Mouse (Mus musculus) heart, embryonic 16.5 days (tissue): ENCODE results near the gene Sys1. TPM values are rescaled to one million over a fixed set of nuclear protein-coding genes. Genes with fewer than 3 reads are reported as not detected.
A peak's percentile ranks its signal among the peaks of the same experiment; 100 is the strongest.

Experiments
- ATAC-seq: fragments of 200-750 bp; cut with Nextera tagmentation; replicated peaks from 2 replicates; pipeline ENCODE4 v1.8.0; 2017; ENCODE audit warnings: moderate number of reproducible peaks; ENCODE audit not compliant: insufficient read depth, low FRiP score; ENCODE audit errors: extremely low read depth
- H3K27ac ChIP-seq: fragments of 300-500 bp; sonication (generic); 2 replicates; pipeline ENCODE4 v1.5.1; 2014; ENCODE audit warnings: mild to moderate bottlenecking, low read length, control low read depth, moderate library complexity
- H3K27me3 ChIP-seq: fragments of 300-500 bp; sonication (generic); 2 replicates; pipeline ENCODE4 v1.6.1; 2014; ENCODE audit warnings: low read length, mixed read lengths; ENCODE audit not compliant: control insufficient read depth, insufficient read depth
- H3K36me3 ChIP-seq: fragments of 300-500 bp; sonication (generic); 2 replicates; pipeline ENCODE4 v1.6.1; 2014; ENCODE audit not compliant: control insufficient read depth, insufficient read depth
- H3K4me1 ChIP-seq: fragments of 300-500 bp; sonication (generic); 2 replicates; pipeline ENCODE4 v1.6.1; 2014; ENCODE audit warnings: low read length, mixed read lengths; ENCODE audit not compliant: control insufficient read depth, insufficient read depth
- H3K4me2 ChIP-seq: fragments of 300-500 bp; sonication (generic); 2 replicates; pipeline ENCODE4 v1.6.1; 2014; ENCODE audit warnings: low read depth, mild to moderate bottlenecking, control low read depth, low read length
- H3K4me3 ChIP-seq: fragments of 300-500 bp; sonication (generic); 2 replicates; pipeline ENCODE4 v1.5.1; 2014; ENCODE audit warnings: mild to moderate bottlenecking, control low read depth, low read length
- H3K9ac ChIP-seq: fragments of 300-500 bp; sonication (generic); 2 replicates; pipeline ENCODE4 v1.6.1; 2014; ENCODE audit warnings: low read length, control low read depth
- H3K9me3 ChIP-seq: fragments of 300-500 bp; sonication (generic); replicated peaks from 2 replicates; pipeline ENCODE4 v1.6.1; 2016; ENCODE audit warnings: low read length; ENCODE audit not compliant: control insufficient read depth
- WGBS: fragments of 180-500 bp; shearing (Covaris S2); extraction: QIAGEN DNeasy Blood & Tissue Kit; methylation state at CpG from one replicate; pipeline ENCODE4 v1.1.7; 2014; 5-methylcytosine and 5-hydroxymethylcytosine counted together
- polyA plus RNA-seq: library from polyadenylated mRNA; unstranded; fragments of >200 nt; fragmentation: Nextera tagmentation; extraction: Ambion mirVana; gene quantifications from 2 replicates; pipeline ENCODE4 v1.2.1, GENCODE M21; 2015

Gene Sys1
- polyA plus RNA-seq, 1 experiment from 2014 or later, result 33.4 TPM

DNA sequence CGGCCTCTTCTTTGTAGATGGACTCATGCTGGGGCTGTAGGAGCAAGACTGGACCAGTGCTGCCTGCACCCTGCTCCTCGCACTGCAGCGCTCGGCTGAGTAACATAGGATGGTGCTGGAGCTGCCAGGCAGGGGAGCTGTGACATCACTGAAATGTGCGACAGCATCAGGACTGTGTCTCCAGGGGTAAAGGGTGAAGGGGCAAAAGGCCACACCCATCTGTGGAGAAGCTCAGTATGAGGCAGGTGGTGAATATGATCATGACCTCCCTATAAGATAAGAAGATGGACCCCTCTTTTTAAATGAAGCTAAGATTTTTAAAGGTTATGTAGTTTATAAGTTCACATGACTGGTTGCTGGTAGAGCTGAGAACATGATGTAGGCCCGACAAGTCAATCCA is 16.9 kb downstream of the Sys1 start, which contains the start of gene Trp53tg5:
Trp53tg5 (minus strand) TSS at position 101 of the 400 bp plus-strand sequence.
- Histone ChIP-seq H3K27ac (no peak within 1 kb of the TSS), H3K4me3 (no peak within 1 kb of the TSS), H3K4me1 (no peaks in the 10 kb centered on the region), H3K9ac (no peak within 1 kb of the TSS), H3K4me2 (no peak within 1 kb of the TSS), H3K27me3 (no peaks in the 10 kb centered on the region), H3K9me3 (no peaks in the 10 kb centered on the region), H3K36me3 (peaks cover 6% of the 10 kb centered on the region; the same call in 1 of the 2 replicates)
- 74% methylated on average over 6 of the region's 6 CpGs for WGBS
- ATAC-seq, result no peak

DNA sequence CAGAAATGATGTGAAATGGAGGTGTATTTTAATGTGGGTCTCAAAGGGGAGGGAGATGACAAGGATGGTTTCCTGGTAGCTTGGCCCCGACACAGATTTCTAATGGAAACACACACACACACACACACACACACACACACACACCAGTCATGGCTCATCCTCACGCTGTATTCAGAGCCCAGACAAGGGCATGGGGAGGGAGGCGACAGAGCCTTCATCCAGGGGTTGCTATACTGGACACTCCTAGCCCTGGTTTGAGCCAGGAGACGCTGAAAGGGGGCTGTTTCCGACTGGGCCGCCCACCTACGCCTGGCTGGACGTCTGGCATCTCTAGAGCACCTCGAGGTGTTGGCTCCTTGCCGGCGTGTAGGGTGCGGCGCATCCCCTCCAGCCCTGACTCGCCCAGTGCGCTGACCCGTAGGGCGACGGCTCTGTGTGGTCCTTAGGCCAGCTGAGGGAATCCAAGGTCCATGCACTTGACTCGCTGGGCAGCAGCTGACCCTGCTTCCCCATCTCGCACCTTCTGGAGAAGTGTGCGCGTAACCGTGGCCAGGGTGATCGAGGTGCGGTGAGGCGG is 29.0 kb downstream of the Sys1 start, which contains the start of gene Dbndd2:
Dbndd2 (plus strand) TSS at position 426 of the 577 bp plus-strand sequence.
- Histone ChIP-seq H3K4me1 (peaks cover 12% of the 10 kb centered on the region), H3K9me3 (no peaks in the 10 kb centered on the region), H3K27ac (peak within 1 kb of the TSS; percentile 69), H3K27me3 (0 out of 2 replicates have a peak, but pooled peaks cover 3% of the 10 kb centered on the region), H3K4me2 (peak within 1 kb of the TSS; percentile 92), H3K9ac (peak within 1 kb of the TSS; percentile 84), H3K36me3 (peaks cover 8% of the 10 kb centered on the region), H3K4me3 (peak within 1 kb of the TSS; percentile 86)
- 0 out of 2 replicates have a peak, but pooled peaks have one; percentile 46 for ATAC-seq
- WGBS, result 2% methylated on average over 26 of the region's 26 CpGs

DNA sequence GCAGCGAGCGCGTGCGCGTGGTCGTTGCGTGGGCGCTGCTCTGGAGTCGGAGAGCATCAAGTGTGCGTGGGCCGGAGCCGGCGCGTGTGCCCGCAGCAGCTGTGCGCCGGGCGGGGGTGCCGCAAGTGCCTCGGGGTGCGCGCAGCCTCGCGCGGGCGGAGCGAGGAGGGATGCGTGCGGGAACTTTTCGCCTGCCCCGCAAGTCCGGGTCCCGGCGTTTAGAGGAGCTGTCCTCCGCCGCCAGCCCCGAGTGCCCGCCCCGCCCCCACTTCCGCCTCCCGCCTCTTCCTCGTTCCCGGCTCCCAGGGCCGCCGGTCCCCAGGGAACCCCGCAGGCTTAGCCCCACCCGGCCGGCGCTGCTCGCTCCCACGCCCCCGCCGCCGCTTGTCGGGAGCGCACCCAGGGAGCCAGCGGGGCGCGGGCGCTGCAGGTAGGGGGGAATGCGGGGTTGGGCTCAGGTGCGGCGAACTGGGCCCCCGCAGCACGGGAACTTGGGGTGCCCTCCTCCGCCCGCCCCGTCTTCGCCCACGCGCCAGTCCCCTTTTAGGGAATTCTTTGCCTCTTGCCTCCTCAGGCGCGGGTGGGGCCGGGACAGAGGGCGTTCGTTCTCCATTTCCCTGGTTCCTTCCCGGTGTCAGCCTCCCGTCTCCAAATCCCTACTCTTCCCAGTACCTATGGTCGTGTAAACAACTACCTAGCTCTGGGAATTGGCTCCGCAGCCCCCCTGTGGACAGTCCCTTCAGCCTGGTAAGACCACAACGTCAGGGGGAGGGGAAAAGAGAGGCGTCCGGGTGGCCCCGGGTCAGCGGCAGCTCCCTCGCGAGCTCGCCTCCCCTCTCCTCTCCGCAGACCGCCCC is 29.7 kb downstream of the Sys1 start:
- Histone ChIP-seq H3K4me3 (peak overlapping the region; percentile 86), H3K4me2 (peak overlapping the region; percentile 92), H3K36me3 (peaks cover 9% of the 10 kb centered on the region), H3K27ac (peak overlapping the region; percentile 69), H3K9me3 (no peaks in the 10 kb centered on the region), H3K9ac (peak overlapping the region; percentile 84), H3K4me1 (peaks cover 12% of the 10 kb centered on the region), H3K27me3 (0 out of 2 replicates have a peak, but pooled peaks cover 3% of the 10 kb centered on the region)
- peak; percentile 72 for ATAC-seq
- WGBS, result under 1% methylated on average over 86 of the region's 90 CpGs

DNA sequence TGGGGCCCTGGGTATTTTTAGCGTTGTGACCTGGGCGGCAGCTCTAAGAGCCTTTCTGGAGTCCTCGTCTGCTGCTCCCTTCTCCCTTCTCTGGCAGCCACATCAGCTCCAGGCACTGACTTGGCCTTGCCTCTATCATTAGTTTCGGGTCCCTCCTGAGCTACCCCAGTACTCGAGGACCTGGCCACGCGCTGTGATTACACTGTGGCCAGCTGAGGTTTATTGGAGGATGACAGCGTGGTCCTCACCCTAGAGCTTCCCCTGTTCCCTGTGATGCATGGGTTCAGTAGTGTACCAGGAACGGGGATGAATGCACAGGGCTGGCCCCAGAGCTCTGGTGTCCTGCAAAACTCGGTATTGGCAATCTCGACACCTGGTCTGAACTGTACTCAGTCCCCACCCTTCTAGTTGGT is 30.4 kb downstream of the Sys1 start:
- Histone ChIP-seq H3K36me3 (peaks cover 9% of the 10 kb centered on the region), H3K9me3 (no peaks in the 10 kb centered on the region), H3K27ac (peak overlapping the region; percentile 69), H3K4me2 (peak overlapping the region; percentile 92), H3K9ac (peak overlapping the region; percentile 84), H3K4me3 (peak overlapping the region; percentile 86), H3K4me1 (peaks cover 12% of the 10 kb centered on the region), H3K27me3 (0 out of 2 replicates have a peak, but pooled peaks cover 3% of the 10 kb centered on the region)
- ATAC-seq, result 0 out of 2 replicates have a peak, but pooled peaks have one; percentile 5
- 8% methylated on average over 11 of the region's 11 CpGs for WGBS

DNA sequence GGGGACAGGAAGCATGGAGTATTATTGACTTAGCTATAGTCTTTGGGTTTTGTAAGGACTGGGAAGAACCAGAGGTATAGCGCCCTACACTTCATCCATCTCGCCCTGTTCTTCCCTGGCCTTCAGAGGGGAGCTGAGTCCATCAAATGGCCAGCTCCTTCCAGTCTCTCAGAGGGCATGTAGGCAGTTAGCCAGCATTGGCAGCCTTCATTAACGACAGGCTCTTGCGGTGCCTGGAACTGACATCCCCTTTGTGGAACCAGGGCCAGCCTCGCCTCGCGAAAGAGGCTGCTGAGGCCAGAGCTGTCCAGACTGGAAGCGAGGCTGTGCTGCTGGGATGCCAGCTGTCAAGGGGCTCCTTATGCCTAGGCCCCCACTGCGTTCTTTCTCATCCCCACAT is 31.0 kb downstream of the Sys1 start:
- peaks cover 12% of the 10 kb centered on the region for H3K4me1 ChIP-seq
- H3K27ac ChIP-seq, result no peak overlapping the region
- ATAC-seq, result no peak
- no peak overlapping the region; the same call in 1 of the 2 replicates for H3K9ac ChIP-seq
- no peak overlapping the region for H3K4me2 ChIP-seq
- peaks cover 9% of the 10 kb centered on the region for H3K36me3 ChIP-seq
- 0 out of 2 replicates have a peak, but pooled peaks cover 3% of the 10 kb centered on the region for H3K27me3 ChIP-seq
- no peak overlapping the region for H3K4me3 ChIP-seq
- no peaks in the 10 kb centered on the region for H3K9me3 ChIP-seq
- WGBS, result 68% methylated on average over 9 of the region's 9 CpGs

DNA sequence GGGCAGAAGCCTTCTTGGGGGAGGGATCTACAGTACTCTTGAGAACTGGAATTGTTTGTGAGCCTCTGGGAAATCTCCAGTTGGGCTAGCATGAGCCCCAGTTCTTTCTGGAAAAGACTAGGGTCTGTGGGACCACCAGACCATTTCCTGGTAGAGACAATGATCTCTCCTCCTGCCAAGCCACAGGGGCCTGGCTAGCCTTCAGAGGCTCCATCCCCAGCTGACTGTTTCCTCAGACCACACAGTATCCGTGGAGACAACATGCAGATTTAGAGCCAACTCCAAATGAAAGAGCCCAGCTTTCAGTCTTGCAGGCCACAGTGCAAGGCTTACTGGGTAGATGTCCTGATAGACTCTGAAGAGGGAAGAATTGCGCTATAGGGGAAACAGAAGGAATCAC is 37.4 kb downstream of the Sys1 start:
- ATAC-seq, result no peak
- H3K36me3 ChIP-seq, result peaks cover 9% of the 10 kb centered on the region

DNA sequence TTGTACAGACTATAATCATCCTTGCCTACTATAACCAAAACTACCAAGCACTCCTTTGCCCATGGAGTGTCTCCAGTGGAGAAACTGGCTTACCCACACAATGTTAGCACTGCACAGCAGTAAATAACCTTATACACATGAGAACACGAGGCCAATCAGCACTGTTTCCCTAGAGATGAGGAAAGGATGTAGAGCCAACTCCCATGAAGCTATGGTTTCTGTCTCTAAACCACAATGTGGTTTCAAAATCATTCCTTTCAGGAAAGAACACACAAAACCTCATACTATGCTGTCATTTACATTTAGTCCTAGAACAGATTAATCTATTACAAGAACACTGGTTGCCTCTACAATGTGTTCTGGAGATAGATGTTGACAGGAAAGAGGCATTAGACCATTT is 39.6 kb downstream of the Sys1 start:
- H3K4me3 ChIP-seq, result no peak overlapping the region
- 48% methylated on average over 1 of the region's 1 CpGs for WGBS

More for the DNA sequence above, 37.4 kb downstream of the Sys1 start:
- Histone ChIP-seq H3K4me1 (peaks cover 12% of the 10 kb centered on the region), H3K27ac (no peak overlapping the region), H3K27me3 (no peaks in the 10 kb centered on the region), H3K9ac (no peak overlapping the region), H3K4me3 (no peak overlapping the region), H3K4me2 (no peak overlapping the region), H3K9me3 (no peaks in the 10 kb centered on the region)
- WGBS, result 55% methylated on average over 2 of the region's 2 CpGs

DNA sequence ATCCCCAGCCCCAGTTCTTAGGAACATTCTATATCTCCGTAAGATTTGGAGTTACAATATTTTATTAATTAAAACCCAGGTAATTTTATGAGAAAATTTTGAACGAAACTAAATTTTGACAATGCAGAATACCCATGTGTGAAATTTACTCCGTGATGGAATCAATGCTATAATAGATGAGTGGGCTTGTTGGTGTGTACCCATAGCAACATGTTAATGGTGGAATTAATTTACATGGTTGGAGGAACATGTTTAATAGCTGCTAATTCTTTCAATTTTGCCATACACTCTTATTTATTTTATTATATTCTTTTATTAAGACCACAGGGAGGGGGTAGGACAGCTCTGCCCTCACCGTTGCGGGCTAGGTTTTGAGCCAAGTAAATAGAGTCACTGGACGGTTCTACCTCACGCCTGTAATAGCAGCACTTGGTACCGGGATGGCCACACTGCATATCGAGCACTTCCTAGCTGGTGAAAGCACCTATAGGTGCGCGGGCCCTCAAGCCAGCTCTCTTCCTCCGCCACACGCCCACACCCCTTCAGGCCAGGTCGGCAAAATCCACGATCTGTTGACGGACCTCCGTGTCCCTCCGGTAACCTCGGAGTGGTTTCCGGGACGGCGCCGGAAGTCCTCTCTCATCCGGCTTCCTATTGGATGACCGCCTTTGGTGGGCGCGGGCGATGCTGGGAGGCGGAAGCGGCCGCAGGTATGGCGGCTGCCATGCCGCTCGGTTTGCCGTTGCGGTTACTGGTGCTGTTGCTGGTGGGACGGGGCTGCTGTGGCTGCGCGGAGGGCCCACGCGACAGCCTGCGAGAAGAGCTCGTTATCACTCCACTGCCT is 40.3 kb downstream of the Sys1 start, which contains the start of gene Pigt:
Pigt (plus strand) TSS at position 674 of the 844 bp plus-strand sequence.
- peak; percentile 96 for ATAC-seq
- peak within 1 kb of the TSS; percentile 73 for H3K27ac ChIP-seq

More for the DNA sequence above, 39.6 kb downstream of the Sys1 start:
- peak overlapping the region; percentile 78 for H3K4me2 ChIP-seq
- no peak overlapping the region for H3K9ac ChIP-seq
- no peak overlapping the region for H3K27ac ChIP-seq
- ATAC-seq, result no peak
- H3K9me3 ChIP-seq, result no peaks in the 10 kb centered on the region
- H3K36me3 ChIP-seq, result peaks cover 8% of the 10 kb centered on the region
- peaks cover 12% of the 10 kb centered on the region for H3K4me1 ChIP-seq
- no peaks in the 10 kb centered on the region for H3K27me3 ChIP-seq

More for the DNA sequence above, 40.3 kb downstream of the Sys1 start, which contains the start of gene Pigt:
- Histone ChIP-seq H3K4me3 (peak within 1 kb of the TSS; percentile 90), H3K9me3 (no peaks in the 10 kb centered on the region), H3K27me3 (no peaks in the 10 kb centered on the region), H3K4me1 (peaks cover 12% of the 10 kb centered on the region), H3K36me3 (peaks cover 14% of the 10 kb centered on the region), H3K9ac (peak within 1 kb of the TSS; percentile 85), H3K4me2 (peak within 1 kb of the TSS; percentile 78)
- 4% methylated on average over 43 of the region's 43 CpGs for WGBS
